Mouse (Mus musculus) inflammation-experienced regulatory T-cells (primary cell): ENCODE measurements around the gene Napepld. TPM values are rescaled to one million over a fixed set of nuclear protein-coding genes. Genes with fewer than 3 reads are reported as not detected.

ENCODE experiments used
- polyA plus RNA-seq, 2 experiments: library from polyadenylated mRNA; unstranded; fragments of 100-300 nt; shearing (Covaris generic); gene quantifications; one replicate each; pipeline ENCODE4 v1.2.1; 2017

The Napepld gene
- polyA plus RNA-seq, result 1 to 10 TPM; 2.2 to 5.2 TPM

DNA sequence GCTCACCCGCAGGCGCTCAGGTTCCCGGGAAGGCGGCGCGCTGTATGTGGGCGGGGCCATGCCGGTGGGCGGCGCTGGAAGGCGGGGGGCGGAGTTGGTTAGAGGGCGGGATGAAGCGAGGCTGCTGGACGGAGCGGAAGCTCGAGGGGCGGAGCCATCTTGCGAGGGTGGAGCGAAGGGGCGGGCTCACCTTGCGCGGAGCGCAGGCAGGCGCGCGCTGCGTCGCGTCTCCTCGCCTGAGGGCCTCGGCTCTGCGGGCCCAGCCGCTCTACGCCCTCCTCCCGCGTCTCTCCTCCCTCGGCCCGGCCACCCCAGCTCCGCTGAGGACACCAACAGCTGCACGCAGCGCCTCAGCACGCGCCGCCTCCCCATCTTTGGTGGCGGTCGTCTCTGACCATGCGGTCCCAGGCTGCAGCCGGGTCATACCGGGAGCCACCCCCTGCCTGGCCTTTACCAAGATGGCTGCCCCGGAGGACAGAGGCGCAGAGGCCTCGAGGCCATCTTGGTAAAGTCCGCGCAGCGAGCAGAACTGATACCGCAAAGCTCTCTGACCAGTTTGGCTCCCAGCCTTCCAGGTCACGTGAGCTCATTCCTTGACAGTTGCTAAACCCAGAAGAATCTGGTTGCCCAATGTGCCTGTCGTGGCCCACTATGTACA lies at the start of gene Napepld:
Gene Napepld (minus strand): TSS at position 46 of the 658 bp plus-strand sequence.

DNA sequence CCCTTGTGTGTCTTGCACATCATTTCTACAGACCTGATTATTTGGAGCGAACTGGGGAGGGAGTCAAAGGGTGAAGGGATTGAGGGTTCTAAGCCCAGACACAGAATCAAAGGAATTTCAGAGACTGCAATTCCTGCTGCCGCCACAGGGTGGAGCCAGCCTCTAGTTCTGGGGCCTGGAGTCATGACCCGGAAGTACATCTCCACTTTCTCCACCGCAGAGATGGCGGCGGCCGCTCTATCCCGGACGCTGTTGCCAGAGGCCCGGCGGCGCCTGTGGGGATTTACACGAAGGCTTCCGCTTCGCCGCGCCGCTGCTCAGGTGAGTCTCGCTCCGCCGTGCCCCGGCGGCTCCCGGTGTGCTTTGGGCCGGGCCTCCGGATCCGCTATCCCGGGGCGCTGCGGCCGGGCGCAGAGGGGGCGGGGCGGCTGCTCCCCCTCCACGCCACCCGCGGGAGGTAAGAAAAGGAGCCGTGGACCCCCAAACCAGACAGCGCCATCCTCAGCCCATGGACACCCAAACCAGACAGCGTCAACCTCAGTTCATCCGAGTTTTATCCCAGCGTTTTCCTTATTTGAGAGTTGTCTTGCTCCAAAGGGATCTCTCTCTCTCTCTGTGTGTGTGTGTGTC lies 35.9 kb upstream of the Napepld start, which contains the start of gene Pmpcb:
Gene Pmpcb (plus strand): TSS at position 186 of the 630 bp plus-strand sequence.

DNA sequence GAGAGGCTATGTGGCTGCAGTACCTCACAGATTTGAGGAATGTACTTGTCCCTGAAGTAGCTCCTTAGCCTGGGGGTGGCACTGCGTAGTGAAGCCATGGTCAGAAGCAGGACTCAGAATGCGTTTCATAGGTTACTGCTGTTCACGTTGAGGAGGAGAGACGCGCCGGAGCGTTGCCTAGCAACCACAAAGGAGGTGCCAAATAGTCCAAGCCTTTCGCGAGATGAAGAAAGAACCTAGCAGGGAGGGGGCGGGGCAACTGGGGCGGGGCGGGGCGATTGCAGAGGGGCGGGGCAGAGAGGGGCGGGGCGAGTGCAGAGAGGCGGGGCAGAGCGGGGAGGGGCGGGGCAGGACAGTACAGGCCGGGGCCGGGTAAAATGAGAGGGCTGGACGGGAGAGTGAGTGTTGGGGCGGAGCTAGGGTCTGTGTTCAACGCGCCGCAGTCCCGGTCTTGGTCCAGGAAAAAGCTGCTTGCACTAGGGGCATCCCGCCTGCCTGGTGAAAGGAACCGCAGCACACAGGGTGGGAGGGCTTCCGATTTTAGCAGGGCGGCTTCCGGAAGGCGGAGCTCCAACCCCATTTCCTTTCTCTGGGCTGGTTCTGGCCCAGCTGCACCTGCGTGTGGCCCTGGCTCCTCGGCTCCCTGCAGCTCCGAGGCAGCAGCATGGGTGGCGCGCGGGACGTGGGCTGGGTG lies 55.6 kb downstream of the Napepld start, which contains the start of the genes Fbxl13 and Armc10:
Gene Fbxl13 (minus strand): TSS at position 196 of the 694 bp plus-strand sequence.
Gene Armc10 (plus strand): TSS at position 375 of the 694 bp plus-strand sequence.

Other genes starting within 250 kb of the Napepld start
- 1 to 10 TPM in 1 of 2 experiments, under 1 TPM in 1; 0.31 to 1.5 TPM for gene Lrrc17, start 157.8 kb downstream of the Napepld start, polyA plus RNA-seq
- under 1 TPM; 0.06 to 0.65 TPM for gene Fbxl13, start 55.8 kb downstream of the Napepld start, polyA plus RNA-seq
- 10 to 100 TPM; 33.7 to 48.3 TPM for gene Armc10, start 55.6 kb downstream of the Napepld start, polyA plus RNA-seq
- gene Pmpcb, start 35.7 kb upstream of the Napepld start, polyA plus RNA-seq, result 10 to 100 TPM; 60.4 to 62.7 TPM
- 10 to 100 TPM; 81.7 to 95.5 TPM for gene Dnajc2, start 83.9 kb upstream of the Napepld start, polyA plus RNA-seq
- gene Psmc2, start 83.9 kb upstream of the Napepld start, polyA plus RNA-seq, result 100 to 1,000 TPM; 142 to 149 TPM
- under 1 TPM; 0.06 to 0.36 TPM for gene Slc26a5, start 164.2 kb upstream of the Napepld start, polyA plus RNA-seq